24 mouse cellular contexts compared by ENCODE assay signal in genomic region chrX:51684336-51685056, GRCm38 (mm10). TPM values are rescaled to one million over a fixed set of nuclear protein-coding genes. Genes with fewer than 3 reads are reported as not detected.
DNase-seq lines count a peak whose midpoint lies in the region; ATAC-seq and TF ChIP-seq lines count a peak whose summit lies in the region.
"Had no signal": no experiment of that assay in that cellular context is flagged by ENCODE, and none has a peak within 500 bp of the region (broad histone marks: within the 10 kb centered on the region; RNA-seq: fewer than 3 reads in every experiment).

No protein-coding gene starts in this region.

- H3K4me1 ChIP-seq in kidney, adult 2 months (ENCODE audit: control insufficient read depth, insufficient read depth, low read length), result no peaks in the 10 kb centered on the region
- H3K4me1 ChIP-seq in midbrain, embryonic 13.5 days (replicated peaks), result no peaks in the 10 kb centered on the region; the same call in 1 of the 2 replicates
- H3K4me1 ChIP-seq: hindbrain, embryonic 12.5 days had no signal

- no peaks in the 10 kb centered on the region for H3K36me3 ChIP-seq in kidney, adult 2 months (ENCODE audit: control insufficient read depth, insufficient read depth, low read length)
- H3K36me3 ChIP-seq in midbrain, embryonic 13.5 days, result no peaks in the 10 kb centered on the region
- H3K36me3 ChIP-seq: embryonic facial prominence, embryonic 10.5 days; heart, embryonic 10.5 days; hindbrain, embryonic 12.5 days had no signal

- no peak overlapping the region for H3K4me3 ChIP-seq in kidney, adult 2 months (ENCODE audit: insufficient read depth, low read depth, low read length)
- no peak overlapping the region for H3K4me3 ChIP-seq in midbrain, embryonic 13.5 days (replicated peaks)
- H3K4me3 ChIP-seq: embryonic facial prominence, embryonic 10.5 days; forebrain, embryonic 13.5 days; heart, embryonic 10.5 days; hindbrain, embryonic 12.5 days had no signal

- no peak overlapping the region for H3K4me2 ChIP-seq in midbrain, embryonic 13.5 days (replicated peaks)
- H3K4me2 ChIP-seq: forebrain, embryonic 13.5 days; hindbrain, embryonic 12.5 days had no signal

- no peaks in the 10 kb centered on the region for H3K9me3 ChIP-seq in midbrain, embryonic 13.5 days
- H3K9me3 ChIP-seq: forebrain, embryonic 13.5 days; heart, embryonic 10.5 days; hindbrain, embryonic 12.5 days had no signal

- peak; percentile 21 for DNase-seq in kidney, adult 2 months
- no peak for DNase-seq in kidney, adult 18-20 months
- DNase-seq in ES-CJ7 (ENCODE audit: low read depth, low spot score) (peak; percentile 92), R1 (ENCODE audit: low read depth, low spot score) (peak; percentile 74)
- DNase-seq in cerebellum, adult 9-11 months, result no peak
- DNase-seq: adrenal gland, adult 8-10 months; adrenal gland, postnatal 36 days; B cell, adult 2 months; cerebellum, adult 11 months; cerebellum, adult 8-10 months; cerebellum, postnatal 25 days; forebrain, postnatal 0 days; gastrocnemius, postnatal 14 days; heart, postnatal 10 days; heart, postnatal 4 days; kidney, adult 11 months had no signal

- no peak for TF ChIP-seq POLR2A in kidney, adult 2 months (IDR thresholded peaks at IDR 0.05; ENCODE audit: low read depth, low read length)

- no peak for TF ChIP-seq CTCF in kidney, adult 2 months (conservative IDR thresholded peaks at IDR 0.05; ENCODE audit: insufficient read depth, insufficient read length, low read depth, low read length)

- no peak for ATAC-seq in midbrain, embryonic 13.5 days
- ATAC-seq in activated CD4-positive, CD25-positive, alpha-beta regulatory T cell, adult 4 months, result no peak
- ATAC-seq: CD4-positive, CD25-positive, alpha-beta regulatory T cell, adult 4 months; forebrain, embryonic 13.5 days; forebrain, postnatal 0 days; hindbrain, postnatal 0 days had no signal

- H3K9ac ChIP-seq in midbrain, embryonic 13.5 days (replicated peaks), result no peak overlapping the region
- H3K9ac ChIP-seq: forebrain, embryonic 13.5 days; forebrain, postnatal 0 days; hindbrain, embryonic 12.5 days had no signal

- WGBS in kidney, adult 2 months, result 82% methylated on average over 3 of the region's 3 CpGs
- WGBS in midbrain, embryonic 13.5 days, result 42% methylated on average over 3 of the region's 3 CpGs

- H3K27ac ChIP-seq in kidney, adult 2 months (ENCODE audit: insufficient read depth, low read depth, low read length), result no peak overlapping the region
- H3K27ac ChIP-seq in midbrain, embryonic 13.5 days, result no peak overlapping the region
- H3K27ac ChIP-seq: embryonic facial prominence, embryonic 10.5 days; forebrain, embryonic 13.5 days; heart, embryonic 10.5 days; hindbrain, embryonic 12.5 days; hindbrain, postnatal 0 days had no signal

- no peaks in the 10 kb centered on the region for H3K27me3 ChIP-seq in kidney, adult 2 months (replicated peaks; ENCODE audit: control insufficient read depth, insufficient read depth, low read length)
- H3K27me3 ChIP-seq in midbrain, embryonic 13.5 days, result peaks cover 28% of the 10 kb centered on the region

RNA-seq across cellular contexts. Expression of gene Hs6st2, which starts 2.8 kb away (rescaled TPM):
- 1.5 and 4.0 TPM in 2 replicates for polyA plus RNA-seq in kidney, adult 2 months (2012; rRNA removed)
- 16.8 and 24.7 TPM in 2 replicates for polyA plus RNA-seq in midbrain, embryonic 13.5 days (2015; fragmentation: Nextera tagmentation; extraction: Ambion mirVana)
- polyA plus RNA-seq in activated CD4-positive, CD25-positive, alpha-beta regulatory T cell, adult 4 months (2017; shearing (Covaris generic)), result under 1 TPM in 1 of 2 experiments, not detected in 1; 0.45 TPM
- polyA plus RNA-seq: CD4-positive, CD25-positive, alpha-beta regulatory T cell, adult 4 months had no signal

Comparison
In these comparisons a context has a peak if more than half of its experiments do, and no peak if none do; other contexts are left out.
1. DNase-seq: peak in kidney, adult 2 months (single experiment), ES-CJ7 (single experiment) and R1 (single experiment); none in kidney, adult 18-20 months (single experiment) and cerebellum, adult 9-11 months (single experiment).